Mouse (Mus musculus): ENCODE data around the gene Rab3a. TPM values are rescaled to one million over a fixed set of nuclear protein-coding genes. Genes with fewer than 3 reads are reported as not detected.

The Rab3a gene
- polyA plus RNA-seq, 1 experiment from 2014 or later: 2.7 TPM

- Histone ChIP-seq H3K27me3 (peaks cover 54% of the 10 kb centered on the region), H3K9ac (no peak overlapping the region)
- ATAC-seq (ENCODE audit: low read depth): no peak
Measured at GRCm38 (mm10) chr8:70794215-70794614, 39.7 kb downstream of the Rab3a start.

GRCm38 (mm10) chr8:70795370-70795769 is 40.9 kb downstream of the Rab3a start:
- ATAC-seq (ENCODE audit: low read depth) (no peak), DNase-seq (no peak)
- WGBS (ENCODE audit: insufficient replicate concordance): 68% methylated on average over 2 of the region's 2 CpGs
- Histone ChIP-seq H3K27ac (no peak overlapping the region), H3K27me3 (peaks cover 66% of the 10 kb centered on the region), H3K9ac (no peak overlapping the region), H3K36me3 (no peaks in the 10 kb centered on the region), H3K9me3 (replicated peaks) (no peaks in the 10 kb centered on the region), H3K4me2 (no peak overlapping the region), H3K4me3 (replicated peaks) (no peak overlapping the region), H3K4me1 (replicated peaks) (peaks cover 77% of the 10 kb centered on the region)

More at GRCm38 (mm10) chr8:70794215-70794614, 39.7 kb downstream of the Rab3a start:
- no peak overlapping the region for H3K4me3 ChIP-seq (replicated peaks)
- no peak for DNase-seq
- no peaks in the 10 kb centered on the region for H3K9me3 ChIP-seq (replicated peaks)
- peaks cover 7% of the 10 kb centered on the region; the same call in 1 of the 2 replicates for H3K36me3 ChIP-seq
- peaks cover 89% of the 10 kb centered on the region for H3K4me1 ChIP-seq (replicated peaks)
- H3K4me2 ChIP-seq: no peak overlapping the region
- WGBS (ENCODE audit: insufficient replicate concordance): 62% methylated on average over 2 of the region's 2 CpGs
- no peak overlapping the region for H3K27ac ChIP-seq

- 5% methylated on average over 54 of the region's 54 CpGs for WGBS (ENCODE audit: insufficient replicate concordance)
- peak overlapping the region; percentile 78 for H3K9ac ChIP-seq
- peak overlapping the region; percentile 16 for H3K27ac ChIP-seq
- no peak for DNase-seq
- no peaks in the 10 kb centered on the region for H3K9me3 ChIP-seq (replicated peaks)
- H3K4me1 ChIP-seq (replicated peaks): peaks cover 69% of the 10 kb centered on the region
- H3K4me2 ChIP-seq: peak overlapping the region; percentile 92
- H3K4me3 ChIP-seq (replicated peaks): peak overlapping the region; percentile 66
- H3K27me3 ChIP-seq: peaks cover 76% of the 10 kb centered on the region
- H3K36me3 ChIP-seq: no peaks in the 10 kb centered on the region
- no peak for ATAC-seq (ENCODE audit: low read depth)
Measured at GRCm38 (mm10) chr8:70796403-70797080, 42.1 kb downstream of the Rab3a start.

- Histone ChIP-seq H3K4me3 (replicated peaks) (peak overlapping the region; percentile 66), H3K36me3 (no peaks in the 10 kb centered on the region), H3K4me2 (peak overlapping the region; percentile 92), H3K27me3 (peaks cover 84% of the 10 kb centered on the region), H3K9ac (peak overlapping the region; percentile 65), H3K27ac (peak overlapping the region; percentile 26; the same call in 1 of the 2 replicates), H3K4me1 (replicated peaks) (peaks cover 69% of the 10 kb centered on the region), H3K9me3 (replicated peaks) (no peaks in the 10 kb centered on the region)
- WGBS (ENCODE audit: insufficient replicate concordance): 2% methylated on average over 57 of the region's 57 CpGs
- ATAC-seq (ENCODE audit: low read depth) (peak; percentile 83), DNase-seq (peak; percentile 91)
Measured at GRCm38 (mm10) chr8:70797081-70798070, 42.9 kb downstream of the Rab3a start.

GRCm38 (mm10) chr8:70798281-70798680 is 43.8 kb downstream of the Rab3a start:
- DNase-seq (no peak), ATAC-seq (ENCODE audit: low read depth) (no peak)
- Histone ChIP-seq H3K9me3 (replicated peaks) (no peaks in the 10 kb centered on the region), H3K36me3 (no peaks in the 10 kb centered on the region), H3K4me2 (peak overlapping the region; percentile 92), H3K9ac (peak overlapping the region; percentile 65; the same call in 1 of the 2 replicates), H3K27ac (no peak overlapping the region), H3K27me3 (peaks cover 85% of the 10 kb centered on the region), H3K4me1 (replicated peaks) (peaks cover 68% of the 10 kb centered on the region), H3K4me3 (replicated peaks) (peak overlapping the region; percentile 66)
- 19% methylated on average over 15 of the region's 15 CpGs for WGBS (ENCODE audit: insufficient replicate concordance)

GRCm38 (mm10) chr8:70800648-70801047 is 46.2 kb downstream of the Rab3a start:
- H3K9ac ChIP-seq: no peak overlapping the region
- H3K27ac ChIP-seq: no peak overlapping the region
- WGBS (ENCODE audit: insufficient replicate concordance): 53% methylated on average over 10 of the region's 10 CpGs
- H3K4me1 ChIP-seq (replicated peaks): peaks cover 74% of the 10 kb centered on the region
- ATAC-seq (ENCODE audit: low read depth): no peak
- H3K4me3 ChIP-seq (replicated peaks): no peak overlapping the region
- no peak for DNase-seq
- no peaks in the 10 kb centered on the region for H3K9me3 ChIP-seq (replicated peaks)
- H3K4me2 ChIP-seq: no peak overlapping the region
- no peaks in the 10 kb centered on the region for H3K36me3 ChIP-seq
- peaks cover 70% of the 10 kb centered on the region for H3K27me3 ChIP-seq

GRCm38 (mm10) chr8:70801156-70801555 is 46.7 kb downstream of the Rab3a start:
- DNase-seq (no peak), ATAC-seq (ENCODE audit: low read depth) (no peak)
- Histone ChIP-seq H3K9me3 (replicated peaks) (no peaks in the 10 kb centered on the region), H3K4me2 (no peak overlapping the region), H3K9ac (no peak overlapping the region), H3K27me3 (peaks cover 65% of the 10 kb centered on the region), H3K4me1 (replicated peaks) (peaks cover 74% of the 10 kb centered on the region), H3K27ac (no peak overlapping the region), H3K4me3 (replicated peaks) (no peak overlapping the region), H3K36me3 (no peaks in the 10 kb centered on the region)
- 27% methylated on average over 15 of the region's 15 CpGs for WGBS (ENCODE audit: insufficient replicate concordance)

GRCm38 (mm10) chr8:70801830-70802229 is 47.4 kb downstream of the Rab3a start:
- Histone ChIP-seq H3K4me1 (replicated peaks) (peaks cover 74% of the 10 kb centered on the region), H3K4me2 (no peak overlapping the region), H3K9ac (no peak overlapping the region), H3K4me3 (replicated peaks) (no peak overlapping the region), H3K27me3 (peaks cover 59% of the 10 kb centered on the region), H3K9me3 (replicated peaks) (no peaks in the 10 kb centered on the region), H3K27ac (no peak overlapping the region), H3K36me3 (no peaks in the 10 kb centered on the region)
- no peak for DNase-seq
- 67% methylated on average over 1 of the region's 1 CpGs for WGBS (ENCODE audit: insufficient replicate concordance)
- ATAC-seq (ENCODE audit: low read depth): no peak

GRCm38 (mm10) chr8:70802786-70803510 is 48.5 kb downstream of the Rab3a start:
- Histone ChIP-seq H3K4me2 (peak overlapping the region; percentile 98), H3K9me3 (replicated peaks) (no peaks in the 10 kb centered on the region), H3K9ac (peak overlapping the region; percentile 73), H3K27me3 (peaks cover 54% of the 10 kb centered on the region), H3K4me3 (replicated peaks) (peak overlapping the region; percentile 68), H3K36me3 (no peaks in the 10 kb centered on the region), H3K27ac (no peak overlapping the region), H3K4me1 (replicated peaks) (peaks cover 74% of the 10 kb centered on the region)
- WGBS (ENCODE audit: insufficient replicate concordance): 71% methylated on average over 11 of the region's 11 CpGs
- ATAC-seq (ENCODE audit: low read depth) (no peak), DNase-seq (no peak)

- peak overlapping the region; percentile 78 for H3K27ac ChIP-seq
- no peaks in the 10 kb centered on the region for H3K36me3 ChIP-seq
- WGBS (ENCODE audit: insufficient replicate concordance): under 1% methylated on average over 47 of the region's 47 CpGs
- H3K4me1 ChIP-seq (replicated peaks): peaks cover 75% of the 10 kb centered on the region
- H3K27me3 ChIP-seq: peaks cover 44% of the 10 kb centered on the region
- DNase-seq: peak; percentile 70
- H3K4me3 ChIP-seq (replicated peaks): peak overlapping the region; percentile 68
- peak overlapping the region; percentile 73 for H3K9ac ChIP-seq
- H3K4me2 ChIP-seq: peak overlapping the region; percentile 98
- peak; percentile 54 for ATAC-seq (ENCODE audit: low read depth)
- H3K9me3 ChIP-seq (replicated peaks): no peaks in the 10 kb centered on the region
Measured at GRCm38 (mm10) chr8:70803761-70804480, 49.4 kb downstream of the Rab3a start.
